Mouse (Mus musculus) hindbrain, embryonic 10.5 days (tissue): ENCODE data around the gene Plscr3. TPM values are rescaled to one million over a fixed set of nuclear protein-coding genes. Genes with fewer than 3 reads are reported as not detected.

ENCODE experiments used
- DNase-seq: peaks from one replicate; pipeline ENCODE4 v3.0.0-alpha.2; 2017; ENCODE audit warnings: low spot score
- H3K27ac ChIP-seq: fragments of 300-500 bp; sonication (generic); 2 replicates; pipeline ENCODE4 v1.5.1; 2016; ENCODE audit warnings: mild to moderate bottlenecking, moderate library complexity
- H3K27me3 ChIP-seq: fragments of 300-500 bp; sonication (generic); 2 replicates; pipeline ENCODE4 v1.6.1; 2016; ENCODE audit warnings: mild to moderate bottlenecking; ENCODE audit not compliant: poor library complexity, insufficient read depth, severe bottlenecking
- H3K36me3 ChIP-seq: fragments of 300-500 bp; sonication (generic); 2 replicates; pipeline ENCODE4 v1.6.1; 2016; ENCODE audit warnings: mild to moderate bottlenecking, moderate library complexity
- H3K4me1 ChIP-seq: fragments of 300-500 bp; sonication (generic); replicated peaks from 2 replicates; pipeline ENCODE4 v1.6.1; 2016; ENCODE audit warnings: mild to moderate bottlenecking
- H3K4me3 ChIP-seq: fragments of 300-500 bp; sonication (generic); 2 replicates; pipeline ENCODE4 v1.5.1; 2016; ENCODE audit warnings: mild to moderate bottlenecking, moderate library complexity
- H3K9me3 ChIP-seq: fragments of 300-500 bp; sonication (generic); 2 replicates; pipeline ENCODE4 v1.6.1; 2016; ENCODE audit warnings: mild to moderate bottlenecking, moderate library complexity
- WGBS: fragments of 180-500 bp; shearing (Covaris S2); methylation state at CpG from one replicate; pipeline ENCODE4 v1.1.7; 2016; 5-methylcytosine and 5-hydroxymethylcytosine counted together
- polyA plus RNA-seq: library from polyadenylated mRNA; unstranded; fragments of >200 nt; fragmentation: Nextera tagmentation; extraction: Ambion mirVana; gene quantifications from 2 replicates; pipeline ENCODE4 v1.2.1, GENCODE M21; 2016

Plscr3 gene
- polyA plus RNA-seq, 1 experiment from 2014 or later, result 88.7 TPM

DNA sequence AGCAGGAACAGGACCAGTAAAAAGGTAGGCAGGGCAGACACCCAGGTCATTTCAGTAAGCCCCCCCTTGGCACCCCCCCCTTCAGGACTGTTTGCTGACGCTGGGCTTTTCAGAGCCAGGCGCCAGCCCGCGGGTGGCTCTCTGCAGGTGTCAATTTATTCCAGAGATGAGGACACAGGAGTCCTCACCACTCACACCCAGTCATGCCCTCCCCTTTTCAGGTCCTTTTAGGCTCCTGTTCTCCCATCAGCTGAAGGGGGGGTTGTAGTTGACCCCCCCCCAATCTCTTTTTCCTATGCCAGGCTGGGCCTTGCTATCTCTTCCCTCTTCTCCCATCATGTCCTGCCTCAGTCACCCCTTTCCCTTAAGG lies 10.2 kb upstream of the Plscr3 start:
- Histone ChIP-seq H3K27me3 (peaks cover 46% of the 10 kb centered on the region), H3K4me3 (peak overlapping the region; percentile 89), H3K4me1 (peaks cover 63% of the 10 kb centered on the region), H3K27ac (peak overlapping the region; percentile 95), H3K36me3 (peaks cover 32% of the 10 kb centered on the region), H3K9me3 (no peaks in the 10 kb centered on the region)
- DNase-seq, result no peak
- WGBS, result 2% methylated on average over 4 of the region's 4 CpGs

DNA sequence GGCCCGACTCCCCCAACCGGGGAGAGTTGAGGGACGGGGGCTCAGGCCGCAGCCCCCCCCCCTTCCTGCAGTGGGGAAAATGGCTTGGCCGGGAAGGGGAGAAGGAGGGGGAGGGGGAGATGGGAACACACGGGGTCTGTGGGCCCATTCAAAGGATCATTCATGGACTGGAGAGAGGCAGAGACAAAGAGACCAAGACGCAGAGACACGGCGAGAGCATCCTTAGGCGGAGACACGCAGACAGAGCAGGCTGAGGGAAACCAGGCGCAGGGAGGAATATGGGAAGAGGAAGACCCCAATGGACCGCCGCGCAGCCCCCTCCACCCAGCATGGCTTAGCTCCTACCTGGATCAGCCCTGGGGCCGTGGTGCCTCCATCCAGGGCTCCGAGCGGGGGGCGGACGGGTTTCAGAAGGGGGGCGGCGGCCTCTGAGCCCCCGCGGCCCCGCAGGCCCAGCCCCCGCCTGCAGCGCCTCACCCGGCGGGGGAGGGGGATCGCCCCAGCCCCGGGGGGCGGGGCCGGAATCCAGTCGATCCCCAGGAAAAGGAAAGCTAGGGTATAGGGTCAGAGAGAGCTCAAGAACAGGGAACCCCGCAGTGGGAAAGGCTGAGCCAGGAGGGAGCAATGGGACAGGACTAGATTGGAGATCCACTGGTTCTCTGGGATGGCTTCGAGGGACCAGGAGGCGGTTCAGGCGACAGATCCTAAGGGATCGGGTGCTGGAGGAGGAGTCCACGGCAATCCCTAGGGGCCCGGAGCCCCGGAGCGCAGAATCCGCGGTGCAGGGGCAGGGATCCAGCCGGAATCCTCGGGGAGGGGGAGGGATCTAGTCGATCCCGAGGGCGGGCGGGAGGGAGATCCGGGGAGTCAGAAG lies 9.2 kb upstream of the Plscr3 start:
- Histone ChIP-seq H3K27ac (peak overlapping the region; percentile 95), H3K9me3 (no peaks in the 10 kb centered on the region), H3K4me3 (peak overlapping the region; percentile 89), H3K27me3 (peaks cover 46% of the 10 kb centered on the region), H3K4me1 (peaks cover 58% of the 10 kb centered on the region), H3K36me3 (peaks cover 22% of the 10 kb centered on the region)
- DNase-seq, result peak; percentile 56
- under 1% methylated on average over 52 of the region's 52 CpGs for WGBS

DNA sequence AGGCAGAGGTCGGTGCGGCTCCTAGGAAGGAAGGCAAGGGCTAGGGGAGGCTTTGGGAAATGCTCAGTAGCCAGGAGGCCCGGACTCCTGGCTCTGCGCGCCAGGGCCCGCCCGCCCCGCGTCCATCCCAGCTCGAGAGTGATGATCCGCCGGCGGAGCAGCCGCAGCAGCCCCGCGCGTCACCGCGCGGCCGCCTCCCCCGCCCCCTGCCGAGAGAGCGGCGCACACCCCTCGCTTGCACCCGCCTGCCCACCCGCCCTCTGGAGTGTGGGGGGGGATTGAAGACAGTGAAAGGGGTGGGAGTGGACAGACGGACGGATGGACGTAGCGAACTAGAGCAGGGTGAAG lies 8.6 kb upstream of the Plscr3 start, which contains the start of gene Nlgn2:
Gene Nlgn2, minus strand, starts transcription at position 181 of the 348 bp plus-strand sequence.
- WGBS, result under 1% methylated on average over 32 of the region's 32 CpGs

DNA sequence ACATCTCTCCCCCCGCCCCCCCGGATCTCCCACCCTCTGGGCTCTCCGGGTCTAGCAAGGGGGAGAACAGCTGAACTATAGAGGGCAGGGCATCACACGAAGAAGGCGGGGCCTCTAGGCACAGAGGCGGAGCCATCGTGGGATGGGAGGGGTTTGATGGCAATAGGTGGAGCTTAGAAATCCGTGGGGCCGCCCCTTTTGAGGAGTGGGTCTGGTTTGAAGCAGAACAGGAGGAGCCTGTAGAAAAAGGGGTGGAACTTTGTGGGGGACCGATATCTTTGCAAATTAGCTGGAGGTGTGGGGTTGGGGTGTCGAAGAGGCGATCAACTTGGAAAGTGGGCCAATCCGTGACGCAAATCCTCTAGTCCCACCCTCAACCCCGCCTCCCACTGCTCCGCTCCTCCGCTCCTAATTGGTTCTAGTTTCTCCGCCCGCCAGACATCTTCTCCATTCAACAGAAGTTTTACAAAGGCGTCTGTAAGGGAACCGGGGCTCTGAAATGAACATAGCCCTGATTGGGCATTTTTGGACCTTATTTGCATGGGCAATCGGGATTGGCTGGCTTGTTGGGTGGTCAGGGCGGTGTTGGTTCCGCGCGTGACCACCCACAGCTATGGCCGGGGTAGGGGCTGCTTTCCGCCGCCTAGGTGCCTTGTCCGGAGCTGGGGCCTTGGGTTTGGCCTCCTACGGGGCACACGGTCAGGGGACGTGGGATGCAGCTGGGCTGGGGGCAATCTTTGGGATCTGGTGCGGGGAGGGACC lies 8.0 kb upstream of the Plscr3 start, which contains the start of gene Tmem256:
Gene Tmem256, plus strand, starts transcription at position 563 of the 762 bp plus-strand sequence.
- peak within 1 kb of the TSS; percentile 95 for H3K27ac ChIP-seq
- H3K4me3 ChIP-seq, result peak within 1 kb of the TSS; percentile 89
- peaks cover 10% of the 10 kb centered on the region for H3K36me3 ChIP-seq
- peak; percentile 96 for DNase-seq
- H3K9me3 ChIP-seq, result no peaks in the 10 kb centered on the region
- peaks cover 36% of the 10 kb centered on the region for H3K27me3 ChIP-seq
- H3K4me1 ChIP-seq, result peaks cover 58% of the 10 kb centered on the region
- under 1% methylated on average over 34 of the region's 34 CpGs for WGBS

More for the DNA sequence above, 8.6 kb upstream of the Plscr3 start, which contains the start of gene Nlgn2:
- Histone ChIP-seq H3K4me1 (peaks cover 58% of the 10 kb centered on the region), H3K9me3 (no peaks in the 10 kb centered on the region), H3K4me3 (peak within 1 kb of the TSS; percentile 89), H3K27me3 (peaks cover 42% of the 10 kb centered on the region), H3K27ac (peak within 1 kb of the TSS; percentile 95), H3K36me3 (peaks cover 16% of the 10 kb centered on the region)
- no peak for DNase-seq

DNA sequence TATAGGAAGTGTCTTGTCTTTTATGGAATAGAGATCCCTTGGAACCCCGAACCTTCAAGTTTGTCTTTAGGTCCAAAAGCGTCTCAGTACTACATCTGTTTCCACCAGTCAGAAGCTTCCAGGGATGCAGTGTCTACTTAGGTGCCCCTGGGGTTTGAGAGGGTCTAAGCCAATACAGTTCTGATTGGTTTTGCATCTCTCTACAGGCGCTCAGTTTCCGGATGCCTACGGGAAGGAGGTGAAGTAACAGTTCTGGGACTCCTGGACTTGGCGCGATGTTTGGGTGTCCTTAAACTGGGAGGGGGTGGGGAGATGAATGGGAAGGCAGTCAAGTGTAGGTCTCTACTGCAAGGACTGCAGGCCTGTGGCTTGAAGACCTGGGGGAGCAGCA lies 7.5 kb upstream of the Plscr3 start:
- Histone ChIP-seq H3K27ac (peak overlapping the region; percentile 95), H3K4me3 (peak overlapping the region; percentile 89), H3K9me3 (no peaks in the 10 kb centered on the region), H3K27me3 (peaks cover 30% of the 10 kb centered on the region), H3K4me1 (peaks cover 54% of the 10 kb centered on the region), H3K36me3 (peaks cover 4% of the 10 kb centered on the region)
- no peak for DNase-seq
- 2% methylated on average over 7 of the region's 7 CpGs for WGBS

DNA sequence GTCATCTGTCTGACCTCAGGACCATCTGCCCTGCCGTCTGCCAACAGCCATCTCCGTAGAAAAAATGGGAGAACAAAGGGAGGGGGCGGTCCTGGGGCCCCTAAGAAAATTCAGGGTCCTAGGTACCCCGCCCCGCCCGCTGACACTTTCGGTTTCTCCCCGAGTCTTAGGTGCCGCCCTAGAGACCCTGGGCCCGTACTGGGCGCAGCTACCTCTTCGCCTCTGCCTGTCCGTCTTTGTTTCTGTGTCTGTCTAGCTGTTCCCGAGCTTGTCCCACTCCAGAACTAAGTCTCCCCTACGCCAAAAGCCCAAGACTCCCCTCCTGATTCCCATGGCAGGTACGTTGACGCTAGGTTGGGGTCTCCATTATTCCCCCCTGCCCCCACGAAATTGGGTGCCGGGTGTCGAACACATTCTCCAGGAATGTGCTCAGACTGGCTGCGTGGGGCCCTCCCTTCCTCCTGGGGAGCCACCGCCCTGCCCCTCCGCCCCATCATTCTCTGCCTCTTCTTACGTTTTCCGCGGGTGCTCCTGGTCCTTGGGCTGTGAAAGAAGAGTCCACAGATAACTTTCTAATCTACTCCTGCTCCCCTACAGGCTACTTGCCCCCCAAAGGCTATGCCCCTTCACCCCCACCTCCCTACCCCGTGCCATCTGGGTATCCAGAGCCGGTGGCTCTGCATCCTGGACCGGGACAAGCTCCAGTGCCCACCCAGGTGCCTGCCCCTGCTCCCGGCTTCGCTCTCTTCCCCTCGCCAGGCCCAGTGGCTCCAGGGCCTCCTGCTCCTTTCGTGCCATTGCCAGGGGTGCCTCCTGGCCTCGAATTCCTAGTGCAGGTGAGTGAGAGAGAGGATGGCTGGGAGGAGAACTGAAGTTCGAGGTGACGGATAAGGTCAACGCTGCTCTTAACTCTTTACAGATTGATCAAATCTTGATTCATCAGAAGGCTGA lies 837 bp downstream of the Plscr3 start:
- no peaks in the 10 kb centered on the region for H3K9me3 ChIP-seq
- no peak for DNase-seq

DNA sequence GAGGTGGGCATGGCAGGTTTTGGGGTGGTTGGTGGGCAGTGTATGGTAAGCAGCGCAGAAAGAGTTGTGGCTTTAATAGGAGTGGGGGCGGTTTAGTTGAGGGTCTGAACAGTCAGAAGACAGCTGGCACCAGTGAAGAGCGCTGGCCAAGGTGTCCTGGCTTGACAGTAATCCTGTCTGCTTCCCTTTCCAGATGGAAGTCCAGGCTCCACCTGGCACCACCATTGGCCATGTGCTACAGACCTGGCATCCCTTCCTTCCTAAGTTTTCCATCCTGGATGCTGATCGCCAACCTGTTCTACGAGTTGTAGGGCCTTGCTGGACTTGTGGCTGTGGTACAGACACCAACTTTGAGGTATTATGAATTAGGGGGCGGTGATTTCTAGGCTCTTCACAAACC lies 1.8 kb downstream of the Plscr3 start:
- peak overlapping the region; percentile 74 for H3K4me3 ChIP-seq

More for the DNA sequence above, 837 bp downstream of the Plscr3 start:
- Histone ChIP-seq H3K4me1 (peaks cover 41% of the 10 kb centered on the region), H3K36me3 (peaks cover 45% of the 10 kb centered on the region), H3K27ac (peak overlapping the region; percentile 93), H3K27me3 (no peaks in the 10 kb centered on the region), H3K4me3 (peak overlapping the region; percentile 74)
- 12% methylated on average over 37 of the region's 37 CpGs for WGBS

DNA sequence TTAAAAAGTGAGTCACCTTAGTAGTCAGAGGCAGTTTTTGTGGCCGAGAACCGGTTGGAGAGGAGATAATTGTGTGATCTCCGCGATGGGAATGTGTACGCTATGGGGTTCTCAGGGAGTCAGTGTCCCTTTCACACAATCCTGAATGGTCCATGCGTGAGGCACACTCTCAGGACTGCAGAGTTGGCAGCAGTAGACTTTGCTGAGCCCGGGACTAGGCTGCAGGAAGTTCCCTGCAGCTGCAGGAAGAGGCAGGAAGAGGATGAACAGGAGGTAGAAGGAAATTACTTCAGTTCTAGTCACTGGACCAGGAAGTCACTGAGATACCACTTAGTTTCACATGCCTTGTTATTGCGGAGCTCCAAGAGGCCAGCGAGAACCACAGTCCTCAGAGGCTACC lies 3.0 kb downstream of the Plscr3 start:
- no peak overlapping the region for H3K4me3 ChIP-seq
- DNase-seq, result no peak
- no peak overlapping the region for H3K27ac ChIP-seq
- H3K27me3 ChIP-seq, result no peaks in the 10 kb centered on the region
- H3K9me3 ChIP-seq, result no peaks in the 10 kb centered on the region
- peaks cover 53% of the 10 kb centered on the region for H3K4me1 ChIP-seq
- WGBS, result 92% methylated on average over 9 of the region's 9 CpGs
- peaks cover 49% of the 10 kb centered on the region for H3K36me3 ChIP-seq

More for the DNA sequence above, 1.8 kb downstream of the Plscr3 start:
- Histone ChIP-seq H3K9me3 (no peaks in the 10 kb centered on the region), H3K4me1 (peaks cover 44% of the 10 kb centered on the region), H3K27me3 (no peaks in the 10 kb centered on the region), H3K36me3 (peaks cover 49% of the 10 kb centered on the region), H3K27ac (peak overlapping the region; percentile 93)
- no peak for DNase-seq
- WGBS, result 95% methylated on average over 6 of the region's 6 CpGs

DNA sequence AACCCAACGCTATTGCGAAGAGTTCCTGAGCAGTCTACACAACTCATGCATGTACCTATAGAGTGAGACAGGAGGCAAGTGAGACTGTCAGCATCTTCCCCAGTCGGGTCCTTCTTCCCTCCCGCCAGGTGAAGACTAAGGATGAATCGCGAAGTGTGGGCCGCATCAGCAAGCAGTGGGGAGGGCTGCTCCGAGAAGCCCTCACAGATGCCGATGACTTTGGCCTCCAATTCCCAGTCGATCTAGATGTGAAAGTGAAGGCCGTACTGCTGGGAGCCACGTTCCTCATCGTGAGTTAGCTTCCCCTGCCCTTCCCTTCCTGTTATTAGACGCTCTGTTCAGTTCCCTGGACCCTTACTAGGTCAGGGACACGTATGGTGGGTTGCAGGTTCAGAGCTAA lies 3.7 kb downstream of the Plscr3 start:
- WGBS, result 91% methylated on average over 15 of the region's 15 CpGs
- H3K4me1 ChIP-seq, result peaks cover 53% of the 10 kb centered on the region
- no peaks in the 10 kb centered on the region for H3K27me3 ChIP-seq
- H3K27ac ChIP-seq, result no peak overlapping the region
- H3K4me3 ChIP-seq, result no peak overlapping the region
- H3K36me3 ChIP-seq, result peaks cover 49% of the 10 kb centered on the region
- no peaks in the 10 kb centered on the region for H3K9me3 ChIP-seq
- DNase-seq, result no peak

DNA sequence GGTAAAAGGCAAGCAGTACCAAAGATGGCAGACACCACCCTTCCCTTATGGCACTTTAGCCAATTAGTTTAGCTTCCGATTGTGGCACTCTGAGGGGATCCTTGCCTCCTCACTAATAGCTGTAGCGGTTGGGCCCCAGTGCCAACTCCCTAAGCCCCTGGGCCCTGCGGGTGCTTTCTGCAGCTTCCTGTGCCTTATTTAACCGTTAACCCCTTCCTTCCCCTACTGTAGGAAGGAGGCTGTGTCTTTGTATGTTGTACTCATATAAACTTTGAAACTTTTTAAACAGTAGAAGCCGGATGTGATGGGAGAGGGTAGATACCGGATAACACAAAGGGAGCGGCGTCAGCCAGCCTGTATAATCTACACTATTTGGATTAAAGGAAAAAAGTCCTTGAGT lies 4.6 kb downstream of the Plscr3 start:
- no peaks in the 10 kb centered on the region for H3K9me3 ChIP-seq
- WGBS, result 85% methylated on average over 8 of the region's 8 CpGs
- peaks cover 49% of the 10 kb centered on the region for H3K36me3 ChIP-seq

DNA sequence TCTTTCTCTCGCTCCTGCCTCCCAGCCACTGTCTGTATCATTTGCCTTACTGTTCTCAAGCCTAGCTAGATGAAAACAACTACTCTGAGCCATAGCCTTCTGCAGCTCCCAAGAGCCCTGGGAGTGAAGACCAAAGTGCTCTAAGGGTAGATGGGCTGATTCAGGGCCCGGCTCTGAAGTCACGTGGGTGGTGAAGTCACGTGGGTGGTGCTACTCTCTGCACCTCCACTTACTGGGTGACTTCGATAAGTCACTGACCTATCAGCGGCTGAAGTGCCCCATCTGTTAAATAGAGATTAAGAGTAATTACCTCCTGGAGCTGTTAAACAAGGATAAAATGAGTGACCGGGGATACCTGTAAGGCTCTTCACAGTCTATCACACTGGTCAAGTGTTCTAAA lies 7.8 kb downstream of the Plscr3 start:
- Histone ChIP-seq H3K36me3 (peaks cover 35% of the 10 kb centered on the region), H3K27ac (peak overlapping the region; percentile 71; the same call in 1 of the 2 replicates), H3K9me3 (no peaks in the 10 kb centered on the region), H3K27me3 (peaks cover 28% of the 10 kb centered on the region), H3K4me1 (peaks cover 36% of the 10 kb centered on the region), H3K4me3 (no peak overlapping the region)
- no peak for DNase-seq
- WGBS, result 81% methylated on average over 7 of the region's 7 CpGs

More for the DNA sequence above, 4.6 kb downstream of the Plscr3 start:
- Histone ChIP-seq H3K27ac (no peak overlapping the region), H3K4me3 (no peak overlapping the region), H3K4me1 (peaks cover 54% of the 10 kb centered on the region), H3K27me3 (no peaks in the 10 kb centered on the region)
- no peak for DNase-seq

DNA sequence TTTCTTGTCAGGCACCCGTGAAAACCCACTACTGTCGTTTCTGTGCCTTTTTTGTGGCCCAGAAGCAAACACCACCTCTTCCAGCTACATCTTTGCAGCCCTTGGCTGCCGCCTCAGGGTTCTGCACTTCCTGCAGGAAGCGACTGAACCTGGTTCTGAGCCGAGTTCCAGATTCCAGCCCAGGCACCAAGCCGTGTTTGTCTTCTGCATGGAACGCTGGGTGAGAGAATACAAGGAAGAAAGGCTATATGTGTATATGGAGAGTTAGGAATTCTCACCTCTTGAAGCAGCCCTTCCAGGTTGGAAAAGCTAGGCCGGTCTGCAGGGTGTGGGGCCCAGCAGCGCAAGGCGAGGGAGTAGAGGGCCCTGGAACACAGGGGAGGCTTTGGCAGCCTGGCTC lies 8.5 kb downstream of the Plscr3 start:
- peaks cover 36% of the 10 kb centered on the region for H3K4me1 ChIP-seq
- DNase-seq, result no peak
- WGBS, result 90% methylated on average over 10 of the region's 10 CpGs
- H3K4me3 ChIP-seq, result no peak overlapping the region
- H3K9me3 ChIP-seq, result no peaks in the 10 kb centered on the region
- H3K27ac ChIP-seq, result no peak overlapping the region
- peaks cover 28% of the 10 kb centered on the region for H3K36me3 ChIP-seq
- peaks cover 35% of the 10 kb centered on the region for H3K27me3 ChIP-seq
